Mouse (Mus musculus) midbrain, embryonic 15.5 days (tissue): ENCODE data around the gene Hps4. TPM values are rescaled to one million over a fixed set of nuclear protein-coding genes. Genes with fewer than 3 reads are reported as not detected.
"Not testable (repeated sequence)": the region's sequence is repeated elsewhere in the genome, so short reads cannot be mapped to it uniquely, and the experiment has no call there.

Experiments
- ATAC-seq: fragments of 200-750 bp; cut with Nextera tagmentation; replicated peaks from 2 replicates; pipeline ENCODE4 v1.8.0; 2017; ENCODE audit warnings: moderate TSS enrichment
- H3K27ac ChIP-seq: fragments of 300-500 bp; sonication (generic); 2 replicates; pipeline ENCODE4 v1.5.1; 2015; ENCODE audit warnings: mild to moderate bottlenecking, inconsistent platforms
- H3K27me3 ChIP-seq: fragments of 300-500 bp; sonication (generic); replicated peaks from 2 replicates; pipeline ENCODE4 v1.6.1; 2015; ENCODE audit warnings: inconsistent platforms
- H3K36me3 ChIP-seq: fragments of 300-500 bp; sonication (generic); replicated peaks from 2 replicates; pipeline ENCODE4 v1.6.1; 2015; ENCODE audit warnings: inconsistent platforms
- H3K4me1 ChIP-seq: fragments of 300-500 bp; sonication (generic); 2 replicates; pipeline ENCODE4 v1.6.1; 2015; ENCODE audit warnings: inconsistent platforms
- H3K4me2 ChIP-seq: fragments of 300-500 bp; sonication (generic); 2 replicates; pipeline ENCODE4 v1.6.1; 2015; ENCODE audit warnings: inconsistent platforms, mild to moderate bottlenecking, moderate library complexity
- H3K4me3 ChIP-seq: fragments of 300-500 bp; sonication (generic); 2 replicates; pipeline ENCODE4 v1.5.1; 2015; ENCODE audit warnings: mild to moderate bottlenecking, inconsistent platforms
- H3K9ac ChIP-seq: fragments of 300-500 bp; sonication (generic); 2 replicates; pipeline ENCODE4 v1.6.1; 2015; ENCODE audit warnings: mild to moderate bottlenecking, inconsistent platforms
- H3K9me3 ChIP-seq: fragments of 300-500 bp; sonication (generic); 2 replicates; pipeline ENCODE4 v1.6.1; 2016; ENCODE audit warnings: inconsistent platforms
- WGBS: fragments of 180-500 bp; shearing (Covaris S2); methylation state at CpG from one replicate; pipeline ENCODE4 v1.1.7; 2015; ENCODE audit warnings: mixed read lengths; 5-methylcytosine and 5-hydroxymethylcytosine counted together
- polyA plus RNA-seq: library from polyadenylated mRNA; unstranded; fragments of >200 nt; fragmentation: Nextera tagmentation; extraction: Ambion mirVana; gene quantifications from 2 replicates; pipeline ENCODE4 v1.2.1, GENCODE M21; 2015

Hps4 gene
- polyA plus RNA-seq, 1 experiment from 2014 or later = 43.9 TPM

DNA sequence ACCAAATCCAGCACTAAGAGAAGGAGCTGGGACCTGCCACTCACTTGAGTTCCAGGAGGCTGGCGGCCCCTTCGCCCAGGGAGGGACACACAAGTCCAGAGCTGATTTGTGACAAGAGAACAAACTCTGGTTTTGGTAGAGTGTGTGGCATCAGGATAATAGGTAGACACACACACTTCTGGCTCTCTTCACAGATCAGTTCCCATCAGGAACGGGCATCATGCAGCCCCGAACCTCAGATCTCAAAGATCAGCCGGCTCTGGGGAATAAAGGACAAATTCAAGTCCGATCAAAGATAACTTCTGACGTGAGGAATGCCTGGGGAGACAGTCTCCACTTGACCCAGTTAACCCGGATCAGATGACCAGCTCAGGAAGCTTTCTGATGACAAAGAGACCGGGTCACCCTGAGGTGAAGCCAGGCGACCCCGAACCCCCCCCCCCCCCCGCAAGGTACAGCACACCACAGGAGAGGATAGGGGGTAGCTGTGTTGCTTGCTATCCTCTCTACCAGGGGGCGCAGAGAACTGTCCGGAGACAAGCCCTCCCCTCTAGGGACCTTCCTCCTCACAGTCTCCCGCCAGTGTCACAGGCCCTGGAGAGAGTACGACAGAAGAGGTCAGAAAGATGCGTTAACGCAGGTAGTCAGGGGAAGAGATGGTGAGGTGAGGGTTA lies 51.0 kb downstream of the Hps4 start:
- peak overlapping the region; percentile 73 for H3K4me2 ChIP-seq
- H3K4me1 ChIP-seq = peaks cover 55% of the 10 kb centered on the region
- peaks cover 8% of the 10 kb centered on the region; the same call in 1 of the 2 replicates for H3K36me3 ChIP-seq
- 0 out of 2 replicates have a peak, but pooled peaks cover 2% of the 10 kb centered on the region for H3K27me3 ChIP-seq
- WGBS = 6% methylated on average over 18 of the region's 18 CpGs
- H3K9me3 ChIP-seq = no peaks in the 10 kb centered on the region
- peak overlapping the region; percentile 65 for H3K9ac ChIP-seq
- peak; percentile 46 for ATAC-seq
- H3K4me3 ChIP-seq = peak overlapping the region; percentile 54
- peak overlapping the region; percentile 92; the same call in 1 of the 2 replicates for H3K27ac ChIP-seq

DNA sequence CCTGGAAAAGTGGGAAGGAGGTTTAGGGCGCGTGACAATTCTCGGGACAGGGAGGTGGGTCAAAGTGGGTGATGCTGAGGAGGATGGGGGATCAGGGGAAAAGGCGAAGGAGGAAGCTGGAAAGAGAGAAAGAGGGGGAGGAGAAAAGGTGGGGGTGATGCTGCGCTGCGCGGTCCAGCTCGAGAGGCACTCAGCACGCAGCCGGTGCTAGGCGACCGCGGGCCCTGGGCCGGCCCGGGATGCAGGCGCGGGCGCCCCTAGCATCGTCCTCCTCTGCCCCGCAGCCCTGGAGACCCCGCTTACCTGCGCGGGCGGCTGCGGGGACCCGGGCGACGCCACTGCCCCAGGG lies 51.5 kb downstream of the Hps4 start:
- peaks cover 8% of the 10 kb centered on the region; the same call in 1 of the 2 replicates for H3K36me3 ChIP-seq
- H3K4me3 ChIP-seq = peak overlapping the region; percentile 54
- ATAC-seq = peak; percentile 81
- H3K27ac ChIP-seq = peak overlapping the region; percentile 92
- WGBS = 2% methylated on average over 27 of the region's 28 CpGs
- H3K9ac ChIP-seq = peak overlapping the region; percentile 65
- 0 out of 2 replicates have a peak, but pooled peaks cover 2% of the 10 kb centered on the region for H3K27me3 ChIP-seq
- H3K9me3 ChIP-seq = no peaks in the 10 kb centered on the region
- H3K4me1 ChIP-seq = peaks cover 50% of the 10 kb centered on the region
- peak overlapping the region; percentile 73 for H3K4me2 ChIP-seq

DNA sequence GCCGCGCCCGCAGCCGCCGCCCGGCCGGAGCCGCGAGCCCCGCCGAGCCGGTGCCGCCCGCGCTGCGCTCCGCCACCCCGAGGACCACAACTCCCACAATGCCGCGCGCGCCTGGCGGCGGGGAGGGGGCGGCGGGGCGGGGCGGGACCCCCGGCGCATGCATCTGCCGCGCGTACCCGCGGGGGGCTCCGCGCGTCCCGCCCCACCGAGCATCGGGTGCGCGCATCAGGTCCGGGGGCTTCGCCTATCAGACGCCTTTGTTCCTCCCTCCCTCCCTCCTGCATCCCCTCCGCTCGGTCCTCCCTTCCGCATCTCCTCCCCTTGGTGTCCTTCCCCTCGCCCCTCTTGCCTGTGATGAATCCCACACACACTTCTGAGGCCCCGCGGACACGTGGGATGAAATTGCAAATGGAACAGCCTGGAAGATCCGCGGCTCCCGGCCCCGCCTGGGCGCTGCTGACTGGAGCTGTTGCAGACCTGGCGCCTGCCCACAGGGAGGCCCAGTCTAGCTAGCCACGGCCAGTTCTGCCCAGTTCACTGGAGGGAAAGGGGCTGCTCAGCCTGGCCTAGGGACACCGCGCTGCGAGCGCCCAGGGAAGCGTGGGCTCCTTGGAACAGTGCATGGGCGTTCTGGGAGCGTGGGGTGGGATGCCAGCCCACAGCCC lies 52.0 kb downstream of the Hps4 start, which contains the start of gene Asphd2:
Gene Asphd2, minus strand, starts transcription at position 88 of the 665 bp plus-strand sequence.
- Histone ChIP-seq H3K9ac (peak within 1 kb of the TSS; percentile 65), H3K27ac (peak within 1 kb of the TSS; percentile 92), H3K9me3 (no peaks in the 10 kb centered on the region), H3K27me3 (0 out of 2 replicates have a peak, but pooled peaks cover 2% of the 10 kb centered on the region), H3K4me3 (peak within 1 kb of the TSS; percentile 54), H3K4me1 (peaks cover 45% of the 10 kb centered on the region), H3K4me2 (peak within 1 kb of the TSS; percentile 73), H3K36me3 (peaks cover 8% of the 10 kb centered on the region; the same call in 1 of the 2 replicates)
- under 1% methylated on average over 56 of the region's 67 CpGs for WGBS
- ATAC-seq = peak; percentile 89

DNA sequence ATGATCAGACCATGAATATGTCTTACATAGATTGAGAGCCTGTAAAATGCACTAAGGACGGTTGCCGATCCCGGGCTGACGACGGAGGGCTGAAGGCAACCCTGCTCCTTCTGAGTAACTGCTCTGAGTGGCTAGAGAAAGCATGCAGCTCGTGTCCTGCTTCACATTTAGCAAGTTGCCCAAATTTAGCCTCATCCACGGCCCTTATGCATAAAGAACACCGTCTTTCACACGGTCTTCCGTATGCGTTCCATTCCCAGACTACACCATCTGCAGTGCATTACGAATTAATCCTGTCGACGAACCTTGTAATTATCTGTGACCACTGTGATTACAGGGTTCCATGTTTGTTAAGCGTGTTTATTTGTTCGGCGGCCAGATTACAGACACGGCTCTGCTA lies 53.2 kb downstream of the Hps4 start:
- H3K36me3 ChIP-seq = peaks cover 4% of the 10 kb centered on the region; the same call in 1 of the 2 replicates
- peaks cover 35% of the 10 kb centered on the region for H3K4me1 ChIP-seq
- ATAC-seq = no peak
- H3K4me3 ChIP-seq = no peak overlapping the region
- H3K9me3 ChIP-seq = no peaks in the 10 kb centered on the region
- no peak overlapping the region for H3K4me2 ChIP-seq
- 0 out of 2 replicates have a peak, but pooled peaks cover 2% of the 10 kb centered on the region for H3K27me3 ChIP-seq
- H3K9ac ChIP-seq = no peak overlapping the region
- peak overlapping the region; percentile 49 for H3K27ac ChIP-seq
- WGBS = 61% methylated on average over 18 of the region's 18 CpGs

DNA sequence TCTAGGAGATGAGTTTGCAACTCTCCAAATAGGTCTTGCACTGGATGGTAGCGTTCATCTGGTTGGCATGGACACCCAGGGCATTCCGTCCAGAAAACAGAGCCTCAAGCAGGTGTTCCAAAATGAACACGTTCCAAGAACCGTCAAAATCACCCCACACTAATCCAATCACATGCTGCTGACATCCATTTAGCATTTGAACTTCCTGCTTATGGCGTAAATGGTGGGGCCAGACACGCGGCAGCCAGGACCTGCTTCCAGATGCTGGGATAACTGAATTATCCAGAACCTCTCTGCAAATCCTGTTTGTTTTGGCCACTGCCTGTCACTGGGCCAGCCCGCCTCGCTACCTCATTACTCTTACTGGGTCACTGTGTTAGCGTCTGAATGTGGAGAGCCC lies 56.4 kb downstream of the Hps4 start:
- Histone ChIP-seq H3K36me3 (no peaks in the 10 kb centered on the region), H3K27ac (no peak overlapping the region), H3K4me3 (no peak overlapping the region), H3K9ac (no peak overlapping the region), H3K27me3 (0 out of 2 replicates have a peak, but pooled peaks cover 2% of the 10 kb centered on the region), H3K4me2 (no peak overlapping the region), H3K9me3 (no peaks in the 10 kb centered on the region), H3K4me1 (peaks cover 5% of the 10 kb centered on the region)
- ATAC-seq = no peak
- 57% methylated on average over 10 of the region's 10 CpGs for WGBS

DNA sequence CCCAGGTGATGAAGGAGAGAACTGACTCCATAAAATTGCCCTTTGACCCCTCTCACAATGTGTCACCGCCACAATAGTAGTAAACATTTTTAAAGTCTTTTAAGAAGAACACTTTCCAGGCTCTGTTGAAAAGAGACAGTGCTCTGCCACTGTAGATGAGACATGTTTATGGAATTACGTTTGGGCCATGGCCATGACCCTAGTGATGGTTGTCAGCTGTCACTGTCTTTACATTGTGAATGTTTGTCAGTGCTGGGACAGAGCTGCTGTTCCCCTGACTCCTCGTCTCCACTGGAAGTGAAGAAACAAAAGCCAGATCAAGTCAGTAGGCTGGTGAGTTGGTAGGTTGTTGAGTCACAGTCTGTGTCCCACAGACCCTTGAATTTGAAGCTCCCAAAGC lies 59.6 kb downstream of the Hps4 start:
- no peak overlapping the region for H3K4me3 ChIP-seq
- H3K9me3 ChIP-seq = no peaks in the 10 kb centered on the region
- ATAC-seq = no peak
- H3K4me2 ChIP-seq = no peak overlapping the region
- no peaks in the 10 kb centered on the region for H3K36me3 ChIP-seq
- no peak overlapping the region for H3K27ac ChIP-seq
- no peaks in the 10 kb centered on the region for H3K4me1 ChIP-seq
- WGBS = 64% methylated on average over 3 of the region's 3 CpGs
- H3K27me3 ChIP-seq = no peaks in the 10 kb centered on the region
- no peak overlapping the region for H3K9ac ChIP-seq

DNA sequence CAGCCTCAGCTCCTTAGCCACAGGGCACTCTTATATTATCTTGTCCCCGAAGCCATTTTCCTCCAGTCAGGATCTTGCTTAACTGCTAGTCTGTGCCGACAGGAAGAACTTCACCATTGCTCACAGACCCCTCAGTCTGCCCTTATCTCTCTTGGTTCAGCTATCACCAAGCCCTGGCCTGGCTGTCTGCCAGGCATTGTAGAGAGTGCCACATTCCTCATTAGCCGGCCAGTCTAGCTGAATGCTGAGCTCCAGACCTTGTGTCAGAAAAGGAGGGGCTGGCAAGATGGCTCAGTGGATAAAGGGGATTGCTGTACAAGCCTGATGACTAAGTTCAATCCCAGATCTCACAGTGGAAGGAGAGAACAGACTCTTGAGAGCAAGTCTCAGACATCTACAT lies 63.1 kb downstream of the Hps4 start:
- Histone ChIP-seq H3K36me3 (no peaks in the 10 kb centered on the region), H3K4me3 (no peak overlapping the region), H3K9ac (no peak overlapping the region), H3K27me3 (no peaks in the 10 kb centered on the region), H3K9me3 (no peaks in the 10 kb centered on the region), H3K4me1 (peaks cover 17% of the 10 kb centered on the region), H3K4me2 (no peak overlapping the region), H3K27ac (no peak overlapping the region)
- 63% methylated on average over 3 of the region's 3 CpGs for WGBS
- ATAC-seq = no peak

DNA sequence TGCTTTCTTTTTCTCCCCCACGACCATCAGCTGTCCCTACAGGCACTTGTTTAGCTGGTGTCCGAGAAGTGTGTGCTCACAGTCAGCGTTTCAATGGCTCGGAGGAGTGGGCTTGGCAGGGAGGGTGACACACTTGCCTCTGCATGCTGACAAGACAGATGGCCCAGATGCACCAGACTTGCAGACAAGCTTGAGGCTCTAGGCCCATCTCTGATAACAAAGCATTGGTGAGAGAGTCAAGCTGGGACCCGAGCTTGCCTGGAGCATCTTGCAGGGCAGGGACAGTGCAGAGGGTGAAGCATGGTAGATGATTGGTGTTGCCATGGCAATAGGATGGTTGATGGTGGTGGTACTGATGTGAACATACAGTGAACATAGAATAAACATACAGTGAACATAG lies 66.4 kb downstream of the Hps4 start:
- H3K36me3 ChIP-seq = no peaks in the 10 kb centered on the region
- peak overlapping the region; percentile 86 for H3K27ac ChIP-seq

DNA sequence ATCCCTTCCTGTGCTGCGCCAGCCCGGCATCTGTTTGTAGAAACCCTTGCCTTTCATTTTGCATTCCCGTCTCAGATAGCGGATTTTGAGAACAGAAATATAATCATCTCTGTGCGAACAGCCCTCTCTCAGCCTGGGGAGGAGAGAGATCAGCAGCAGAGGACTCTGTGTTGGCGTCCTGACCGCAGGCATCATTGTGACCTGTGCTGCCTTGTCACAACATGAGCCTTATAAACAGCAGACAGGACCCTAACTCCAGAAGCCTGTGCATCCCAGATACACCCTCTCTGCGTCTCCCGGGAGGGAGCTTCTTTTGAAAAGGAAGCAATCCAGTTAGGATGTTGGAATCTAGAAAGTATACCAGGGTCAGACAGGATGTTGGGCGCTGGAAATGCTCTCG lies 68.2 kb downstream of the Hps4 start:
- Histone ChIP-seq H3K27ac (peak overlapping the region; percentile 86), H3K9ac (no peak overlapping the region), H3K36me3 (no peaks in the 10 kb centered on the region), H3K9me3 (no peaks in the 10 kb centered on the region), H3K27me3 (no peaks in the 10 kb centered on the region), H3K4me2 (peak overlapping the region; percentile 21), H3K4me3 (no peak overlapping the region), H3K4me1 (peaks cover 40% of the 10 kb centered on the region)
- peak; percentile 32; the same call in 1 of the 2 replicates for ATAC-seq
- 11% methylated on average over 11 of the region's 11 CpGs for WGBS

More for the DNA sequence above, 66.4 kb downstream of the Hps4 start:
- 48% methylated on average over 5 of the region's 5 CpGs for WGBS
- no peak overlapping the region for H3K4me2 ChIP-seq
- no peaks in the 10 kb centered on the region for H3K9me3 ChIP-seq
- H3K4me1 ChIP-seq = peaks cover 35% of the 10 kb centered on the region
- H3K4me3 ChIP-seq = no peak overlapping the region
- ATAC-seq = no peak
- no peaks in the 10 kb centered on the region for H3K27me3 ChIP-seq
- no peak overlapping the region for H3K9ac ChIP-seq

DNA sequence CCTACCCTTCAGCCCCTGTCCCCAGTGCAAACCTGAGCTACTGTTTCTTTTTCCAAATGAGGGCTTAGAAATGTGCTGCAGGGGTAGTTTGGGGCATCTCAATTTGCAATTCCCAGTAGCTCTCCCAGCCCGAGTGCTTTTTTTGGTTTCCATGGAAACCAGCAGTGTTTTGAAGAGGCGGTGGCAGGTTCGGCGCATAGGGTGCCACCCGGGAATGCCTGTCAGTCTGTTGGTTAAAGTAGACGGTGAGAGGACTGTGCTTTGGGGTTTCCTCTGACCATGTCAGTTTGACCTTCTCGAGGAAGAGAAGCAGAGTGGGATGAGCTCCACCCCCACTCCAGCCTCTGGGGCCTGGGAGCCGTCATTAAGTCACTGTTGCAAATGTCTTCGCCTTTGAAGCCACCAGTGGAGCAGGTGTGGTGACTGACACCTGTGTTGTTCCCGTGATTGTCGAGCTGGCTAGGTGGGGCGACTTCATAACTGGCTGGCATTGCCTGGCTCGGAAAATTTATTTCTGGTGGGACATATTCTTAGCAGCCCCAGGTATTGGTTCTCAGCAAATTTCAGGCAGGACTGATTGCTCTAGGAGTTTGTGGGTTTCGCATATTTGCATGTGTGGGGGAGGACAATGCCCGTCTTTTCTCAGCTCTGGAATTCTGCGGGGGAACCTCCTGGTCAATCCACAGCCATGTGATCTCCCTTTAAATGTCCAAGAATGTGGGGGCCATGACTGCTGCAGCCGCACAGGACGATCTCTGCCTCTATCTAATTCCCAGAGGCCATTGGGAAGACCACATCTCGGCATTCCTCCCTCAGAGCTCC lies 68.8 kb downstream of the Hps4 start:
- Histone ChIP-seq H3K27me3 (no peaks in the 10 kb centered on the region), H3K36me3 (no peaks in the 10 kb centered on the region), H3K27ac (peak overlapping the region; percentile 86), H3K4me1 (peaks cover 46% of the 10 kb centered on the region), H3K9ac (no peak overlapping the region), H3K9me3 (no peaks in the 10 kb centered on the region), H3K4me3 (no peak overlapping the region), H3K4me2 (peak overlapping the region; percentile 21)
- peak; percentile 79 for ATAC-seq
- 12% methylated on average over 19 of the region's 19 CpGs for WGBS

DNA sequence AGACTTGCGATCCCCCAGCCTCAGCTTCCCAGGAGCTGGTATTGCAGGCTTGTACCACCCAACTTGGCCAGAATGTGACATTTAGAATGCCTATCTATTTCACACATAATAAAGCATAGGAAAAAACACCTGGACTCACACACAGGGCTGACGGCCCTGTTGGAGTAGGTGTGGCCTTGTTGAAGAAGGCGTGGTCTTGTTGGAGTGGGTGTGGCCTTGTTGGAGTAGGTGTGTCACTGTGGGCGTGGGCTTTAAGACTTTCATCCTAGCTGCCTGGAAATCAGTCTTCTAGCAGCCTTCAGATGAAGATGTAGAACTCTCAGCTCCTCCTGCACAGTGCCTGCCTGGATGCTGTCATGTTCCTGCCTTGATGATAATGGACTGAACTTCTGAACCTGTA lies 69.9 kb downstream of the Hps4 start:
- H3K27ac ChIP-seq = peak overlapping the region; percentile 86

DNA sequence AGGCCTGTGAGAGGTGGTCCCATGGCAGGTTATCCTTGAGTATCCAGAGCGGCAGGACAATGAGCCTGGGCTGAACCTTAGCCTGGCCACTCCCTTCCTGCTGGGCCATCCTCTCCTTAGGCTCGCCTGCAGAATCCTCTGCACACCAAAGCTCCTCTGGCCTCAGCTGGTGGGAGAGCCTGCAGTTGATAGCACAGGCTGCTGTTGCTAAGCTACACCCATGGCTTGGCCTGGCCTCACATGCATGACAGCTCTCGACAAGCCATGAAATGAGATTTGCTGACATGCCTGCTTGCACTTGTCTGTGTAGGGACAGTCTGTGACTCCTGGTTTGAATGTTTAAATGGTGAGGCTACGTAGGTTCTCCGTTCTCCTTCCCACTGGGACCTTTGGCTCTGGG lies 73.8 kb downstream of the Hps4 start:
- Histone ChIP-seq H3K36me3 (peaks cover 13% of the 10 kb centered on the region), H3K27me3 (0 out of 2 replicates have a peak, but pooled peaks cover 9% of the 10 kb centered on the region), H3K9ac (no peak overlapping the region), H3K27ac (peak overlapping the region; percentile 76), H3K4me2 (no peak overlapping the region), H3K9me3 (no peaks in the 10 kb centered on the region), H3K4me1 (peaks cover 35% of the 10 kb centered on the region), H3K4me3 (no peak overlapping the region)
- peak; percentile 60; the same call in 1 of the 2 replicates for ATAC-seq
- 21% methylated on average over 5 of the region's 5 CpGs for WGBS

More for the DNA sequence above, 69.9 kb downstream of the Hps4 start:
- H3K9me3 ChIP-seq, H3K4me2 ChIP-seq, ATAC-seq, H3K36me3 ChIP-seq, H3K27me3 ChIP-seq, H3K4me3 ChIP-seq, H3K9ac ChIP-seq: not testable (repeated sequence)
- 84% methylated on average over 4 of the region's 4 CpGs for WGBS
- peaks cover 56% of the 10 kb centered on the region for H3K4me1 ChIP-seq
